In genomic region chr19:47367271-47367879, GRCm38 (mm10) we compare ENCODE assay signal across 13 mouse cellular contexts.
DNase-seq lines count a peak whose midpoint lies in the region; ATAC-seq lines count a peak whose summit lies in the region.
"Had no signal": no experiment of that assay in that cellular context is flagged by ENCODE, and none has a peak within 500 bp of the region (broad histone marks: within the 10 kb centered on the region; RNA-seq: fewer than 3 reads in every experiment).

No protein-coding gene starts in this region.

- 57% methylated on average over 12 of the region's 12 CpGs for WGBS in heart, embryonic 15.5 days
- 65% methylated on average over 12 of the region's 12 CpGs for WGBS in lung, embryonic 16.5 days
- WGBS in liver, embryonic 15.5 days (ENCODE audit: insufficient replicate concordance) = 72% methylated on average over 12 of the region's 12 CpGs

- H3K36me3 ChIP-seq in heart, embryonic 15.5 days = peaks cover 14% of the 10 kb centered on the region
- no peaks in the 10 kb centered on the region; the same call in 1 of the 2 replicates for H3K36me3 ChIP-seq in lung, embryonic 16.5 days (ENCODE audit: control insufficient read depth, insufficient read depth, low read length)
- peaks cover 4% of the 10 kb centered on the region for H3K36me3 ChIP-seq in liver, embryonic 15.5 days (replicated peaks)

- DNase-seq in heart, adult 18-20 months = no peak
- DNase-seq in lung, postnatal 25 days (ENCODE audit: low spot score) = no peak
- DNase-seq in retina, postnatal 1 day = no peak
- no peak for DNase-seq in spleen, postnatal 14 days (ENCODE audit: low spot score in 2 of 2)
- DNase-seq: kidney, adult 11 months; kidney, postnatal 36 days; thymus, adult 2 months had no signal

- no peaks in the 10 kb centered on the region for H3K27me3 ChIP-seq in heart, embryonic 15.5 days
- no peaks in the 10 kb centered on the region for H3K27me3 ChIP-seq in lung, embryonic 16.5 days (ENCODE audit: control insufficient read depth, insufficient read depth, low read depth, low read length)
- no peaks in the 10 kb centered on the region for H3K27me3 ChIP-seq in liver, embryonic 15.5 days
- H3K27me3 ChIP-seq: embryonic facial prominence, embryonic 15.5 days; forebrain, embryonic 13.5 days had no signal

- no peak overlapping the region for H3K4me3 ChIP-seq in heart, embryonic 15.5 days
- H3K4me3 ChIP-seq in lung, embryonic 16.5 days (ENCODE audit: low read length) = no peak overlapping the region
- H3K4me3 ChIP-seq in liver, embryonic 15.5 days (replicated peaks) = no peak overlapping the region
- H3K4me3 ChIP-seq: embryonic facial prominence, embryonic 15.5 days; forebrain, embryonic 13.5 days had no signal

- H3K9me3 ChIP-seq in heart, embryonic 15.5 days (replicated peaks) = no peaks in the 10 kb centered on the region
- no peaks in the 10 kb centered on the region for H3K9me3 ChIP-seq in lung, embryonic 16.5 days (ENCODE audit: control insufficient read depth, low read length)
- no peaks in the 10 kb centered on the region for H3K9me3 ChIP-seq in liver, embryonic 15.5 days (replicated peaks)
- H3K9me3 ChIP-seq: embryonic facial prominence, embryonic 15.5 days; forebrain, embryonic 13.5 days had no signal

- ATAC-seq in heart, embryonic 15.5 days (replicated peaks; ENCODE audit: insufficient number of reproducible peaks, insufficient read depth, low FRiP score, low read depth) = no peak
- ATAC-seq in lung, embryonic 16.5 days (ENCODE audit: low read depth) = peak; percentile 81
- ATAC-seq in liver, embryonic 15.5 days (ENCODE audit: insufficient read depth) = 0 out of 2 replicates have a peak, but pooled peaks have one; percentile 14
- ATAC-seq: forebrain, embryonic 13.5 days had no signal

- H3K9ac ChIP-seq in heart, embryonic 15.5 days = no peak overlapping the region
- no peak overlapping the region for H3K9ac ChIP-seq in lung, embryonic 16.5 days (ENCODE audit: low read length)
- H3K9ac ChIP-seq in liver, embryonic 15.5 days = no peak overlapping the region
- H3K9ac ChIP-seq: embryonic facial prominence, embryonic 15.5 days; forebrain, embryonic 13.5 days had no signal

- H3K27ac ChIP-seq in heart, embryonic 15.5 days = peak overlapping the region; percentile 1; the same call in 1 of the 2 replicates
- H3K27ac ChIP-seq in lung, embryonic 16.5 days (ENCODE audit: low read length) = no peak overlapping the region
- no peak overlapping the region for H3K27ac ChIP-seq in liver, embryonic 15.5 days (replicated peaks)
- H3K27ac ChIP-seq: embryonic facial prominence, embryonic 15.5 days; forebrain, embryonic 13.5 days had no signal

- peaks cover 28% of the 10 kb centered on the region for H3K4me1 ChIP-seq in heart, embryonic 15.5 days (replicated peaks)
- peaks cover 7% of the 10 kb centered on the region for H3K4me1 ChIP-seq in lung, embryonic 16.5 days (replicated peaks; ENCODE audit: control insufficient read depth, insufficient read depth, low read length)
- peaks cover 24% of the 10 kb centered on the region for H3K4me1 ChIP-seq in liver, embryonic 15.5 days (replicated peaks)
- H3K4me1 ChIP-seq: forebrain, embryonic 13.5 days had no signal

- H3K4me2 ChIP-seq in heart, embryonic 15.5 days = no peak overlapping the region
- no peak overlapping the region for H3K4me2 ChIP-seq in lung, embryonic 16.5 days (ENCODE audit: low read depth, low read length)
- no peak overlapping the region for H3K4me2 ChIP-seq in liver, embryonic 15.5 days
- H3K4me2 ChIP-seq: embryonic facial prominence, embryonic 15.5 days; forebrain, embryonic 13.5 days; heart, embryonic 11.5 days had no signal
